Mouse (Mus musculus) E14TG2a.4 (cell line): ENCODE measurements at regions not wholly inside any gene's neighbourhood (a gene's known extent, or its start where the extent isn't known, plus 50 kb on each side); places are given as distances from the start of the nearest gene placed in this dataset.

Experiments used
- CTCF ChIP-seq: conservative IDR thresholded peaks from 2 replicates; pipeline ENCODE4 v1.5.1; 2014; ENCODE audit warnings: low read length
- NANOG ChIP-seq: IDR thresholded peaks from 2 replicates; pipeline ENCODE4 v1.6.1; 2014; ENCODE audit warnings: borderline replicate concordance, low read length, mixed read lengths
- POU5F1 ChIP-seq: IDR thresholded peaks from 2 replicates; pipeline ENCODE4 v1.6.1; 2014; ENCODE audit warnings: low read length, borderline replicate concordance

GRCm38 (mm10) chr11:111409266-111409665 is 343.3 kb downstream of the Kcnj2 start:
- TF ChIP-seq CTCF (no peak), POU5F1 (no peak), NANOG (no peak)
